Mouse (Mus musculus) cerebellum, adult 11-12 months (tissue): Measurements from ENCODE around the gene Magi1.

Experiments used
- DNase-seq: peaks from one replicate; pipeline ENCODE4 v3.0.0; 2022

Magi1 gene

DNA sequence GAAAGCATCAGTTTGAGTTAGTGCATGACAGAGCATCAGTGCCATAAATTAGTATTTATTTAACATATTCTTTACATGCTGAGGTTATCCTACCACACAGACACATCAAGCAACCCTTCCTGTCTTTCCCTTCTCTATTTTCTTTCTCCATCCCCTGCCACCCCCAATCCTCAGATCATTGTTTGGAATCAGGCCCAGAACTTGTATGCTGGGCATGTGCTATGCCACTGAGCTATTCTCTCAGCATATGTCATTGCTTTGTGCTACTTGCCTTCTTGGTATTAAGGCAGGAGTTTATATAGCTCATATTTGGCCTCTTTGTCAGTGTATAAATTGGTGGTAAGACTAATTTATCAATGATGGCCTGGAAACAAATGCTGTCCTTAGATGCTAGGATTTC is 494.0 kb downstream of the Magi1 start:
- DNase-seq = no peak

DNA sequence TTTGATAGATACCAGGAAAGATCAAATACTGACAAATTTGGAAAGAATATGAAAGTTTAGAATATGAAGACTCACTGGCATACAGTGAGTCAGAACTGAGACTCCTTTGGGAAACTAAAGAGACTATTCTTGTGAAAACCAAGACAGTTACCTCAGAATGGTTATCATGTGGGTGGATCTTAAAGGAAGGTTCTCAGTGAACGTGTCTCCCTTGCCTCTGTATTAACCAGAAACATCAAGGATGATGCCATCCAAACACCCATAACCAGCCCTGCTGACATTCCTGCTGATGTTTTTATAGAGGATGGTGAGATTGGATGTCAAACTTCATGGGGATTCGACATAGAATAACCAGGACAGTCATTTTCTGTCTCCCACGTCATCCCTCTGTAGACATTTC is 496.7 kb downstream of the Magi1 start:
- DNase-seq = no peak

DNA sequence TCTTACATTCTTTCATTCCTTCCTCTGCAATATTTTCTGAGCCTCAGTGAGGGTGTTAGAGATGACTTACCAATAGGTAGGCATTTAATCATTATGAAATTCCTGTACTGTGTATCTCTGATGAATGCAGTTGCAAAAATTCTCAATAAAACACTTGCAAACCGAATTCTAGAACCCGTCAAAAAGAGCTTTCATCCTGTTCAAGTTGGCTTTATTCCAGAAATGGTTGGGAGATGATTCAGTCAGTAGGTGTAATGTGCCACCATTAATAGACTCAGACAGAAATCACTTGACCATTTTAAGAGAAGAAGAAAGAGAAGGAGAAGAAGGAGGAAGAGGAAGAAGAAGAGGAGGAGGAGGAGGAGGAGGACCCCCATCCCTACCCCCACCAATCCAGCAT is 497.5 kb downstream of the Magi1 start:
- no peak for DNase-seq

DNA sequence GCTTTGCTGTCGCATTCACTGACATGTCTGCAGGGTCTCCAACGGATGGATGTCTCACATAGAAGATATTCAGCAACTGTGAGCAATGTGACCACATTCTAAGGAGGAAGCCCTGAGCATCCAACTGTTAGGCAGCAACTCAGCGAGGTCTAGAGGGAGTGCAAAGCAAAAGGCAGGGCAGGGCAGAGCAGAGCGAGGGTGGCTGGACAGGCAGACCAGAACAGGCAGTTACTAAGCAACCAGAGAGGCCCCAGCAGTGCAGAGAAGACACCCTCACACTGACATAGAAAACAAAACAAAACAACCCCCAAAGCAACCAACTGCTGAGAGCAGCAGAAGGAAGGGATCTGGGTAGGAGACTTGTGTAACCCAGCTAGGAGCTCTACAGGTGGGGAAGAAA is 512.6 kb downstream of the Magi1 start:
- DNase-seq = no peak

DNA sequence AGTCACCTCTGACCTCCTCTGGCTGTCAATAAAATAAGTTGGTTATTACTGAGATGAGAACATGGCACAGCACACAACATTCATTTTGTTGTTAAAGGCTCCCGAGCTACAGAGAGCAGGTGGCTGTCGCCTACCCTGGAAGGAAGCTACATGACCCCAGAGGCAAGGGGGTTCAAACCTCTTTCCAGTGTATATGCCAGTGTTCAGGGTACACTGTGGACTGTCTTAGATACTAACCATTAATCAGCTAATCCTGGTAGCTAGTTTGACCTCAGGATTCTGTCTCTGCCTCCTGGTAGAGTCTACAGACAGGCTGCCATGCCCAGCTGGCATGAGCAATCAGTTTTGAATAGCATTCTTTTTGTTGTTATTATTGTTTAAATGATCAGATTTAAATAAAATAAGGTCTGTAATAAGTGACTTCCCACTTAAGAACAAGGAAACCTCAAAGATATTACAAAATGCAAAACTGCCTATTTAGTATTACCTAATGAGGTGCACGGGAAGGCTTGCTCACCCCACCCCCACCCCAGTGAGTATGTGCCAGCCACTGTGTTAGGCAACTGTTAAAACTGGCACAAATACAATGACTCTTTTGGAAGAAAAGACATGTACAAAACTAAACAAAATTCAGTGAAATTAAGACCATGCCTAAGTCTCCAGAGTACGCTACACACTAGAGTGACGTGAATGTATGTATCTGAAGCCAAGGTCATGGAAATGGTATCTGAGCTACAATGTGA is 513.3 kb downstream of the Magi1 start:
- DNase-seq = no peak

DNA sequence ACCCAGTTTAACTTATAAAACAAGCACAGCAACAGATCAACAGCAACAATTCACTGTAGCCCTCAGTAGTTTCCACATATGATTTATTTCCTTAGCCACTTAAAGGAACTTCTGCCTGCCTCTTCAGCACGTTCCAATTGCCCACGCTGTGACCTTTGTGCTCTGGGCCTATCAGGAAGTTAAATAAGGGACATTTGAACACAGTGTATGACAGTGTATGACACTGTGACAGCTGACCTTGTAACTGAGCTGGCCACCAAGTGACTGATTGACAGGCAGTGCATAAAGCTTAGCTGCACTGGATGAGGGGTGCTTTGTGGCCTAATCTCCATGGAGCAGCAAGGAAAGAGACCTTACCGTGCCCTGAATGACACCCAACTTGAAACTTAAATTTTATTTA is 525.6 kb downstream of the Magi1 start:
- no peak for DNase-seq

DNA sequence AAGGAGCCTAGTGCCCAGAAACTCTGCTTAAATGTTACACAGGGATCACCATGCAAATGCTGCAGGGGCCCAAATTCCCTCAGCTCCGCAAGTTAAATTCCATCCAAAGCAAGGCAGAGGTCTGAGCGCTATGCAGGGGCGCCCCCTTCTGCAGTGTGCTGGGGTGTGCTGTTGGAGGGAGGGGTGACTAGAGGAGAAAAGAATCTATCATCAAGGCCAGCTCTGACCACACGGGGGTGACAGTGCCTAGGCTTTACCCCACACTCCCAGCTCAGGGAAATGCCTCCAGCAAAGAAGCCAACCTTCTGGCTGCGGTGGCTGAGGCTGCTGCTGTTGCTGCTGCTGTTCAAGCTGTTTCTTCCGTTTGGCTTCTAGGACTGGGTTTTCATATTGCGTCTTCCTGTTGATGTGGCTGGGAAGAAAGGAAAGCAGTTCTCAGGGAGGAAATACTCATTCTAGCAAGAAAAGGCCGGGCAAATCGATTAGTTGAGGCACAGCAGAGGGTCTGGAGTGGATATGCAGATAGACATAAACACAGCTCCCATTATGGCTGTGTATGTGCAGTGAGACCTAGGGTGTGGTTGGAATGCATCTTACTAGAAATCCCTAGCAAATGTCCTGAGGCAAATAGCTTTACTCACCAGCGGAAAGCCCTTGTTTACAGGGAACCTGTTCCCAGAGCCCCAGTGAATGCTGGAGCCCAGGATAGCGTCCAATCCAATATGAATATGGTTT is 526.2 kb downstream of the Magi1 start:
- DNase-seq = peak; percentile 67

DNA sequence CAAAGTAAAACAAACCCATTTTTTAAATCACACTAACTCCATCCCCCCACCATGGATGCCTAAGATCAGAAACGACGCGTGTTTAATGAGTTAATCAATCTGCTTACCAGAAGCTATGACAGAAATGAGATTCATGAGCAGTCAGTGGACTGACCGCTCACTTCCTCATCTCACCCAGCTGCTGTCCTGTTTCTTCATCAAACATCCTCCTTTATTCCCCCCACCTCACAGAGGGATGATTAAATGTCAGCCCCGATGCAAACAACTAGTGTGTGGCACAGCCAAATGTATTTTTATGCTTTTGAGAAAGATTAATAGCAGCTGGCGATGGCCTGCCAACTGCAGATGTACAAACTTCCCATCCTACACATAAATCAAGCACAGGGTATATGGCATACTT is 540.6 kb downstream of the Magi1 start:
- DNase-seq = no peak

DNA sequence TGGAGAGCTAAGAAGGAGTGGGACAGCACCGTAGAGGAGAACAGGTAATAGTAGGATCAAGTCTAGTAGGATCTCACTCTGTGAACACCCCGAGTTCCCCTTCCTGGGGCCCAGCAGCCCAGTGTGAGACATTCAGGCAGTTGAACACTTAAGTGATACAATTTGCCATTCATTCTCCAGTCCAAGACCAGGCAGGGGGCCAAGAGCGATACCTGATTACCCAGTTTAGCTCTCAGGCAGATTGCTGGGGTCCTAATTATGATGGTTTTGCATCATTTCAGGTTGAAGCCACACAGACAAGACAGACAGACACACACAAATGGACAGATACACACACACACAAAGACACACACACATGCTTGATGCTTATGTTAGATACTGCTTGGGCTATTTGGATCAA is 543.9 kb downstream of the Magi1 start:
- DNase-seq = no peak

DNA sequence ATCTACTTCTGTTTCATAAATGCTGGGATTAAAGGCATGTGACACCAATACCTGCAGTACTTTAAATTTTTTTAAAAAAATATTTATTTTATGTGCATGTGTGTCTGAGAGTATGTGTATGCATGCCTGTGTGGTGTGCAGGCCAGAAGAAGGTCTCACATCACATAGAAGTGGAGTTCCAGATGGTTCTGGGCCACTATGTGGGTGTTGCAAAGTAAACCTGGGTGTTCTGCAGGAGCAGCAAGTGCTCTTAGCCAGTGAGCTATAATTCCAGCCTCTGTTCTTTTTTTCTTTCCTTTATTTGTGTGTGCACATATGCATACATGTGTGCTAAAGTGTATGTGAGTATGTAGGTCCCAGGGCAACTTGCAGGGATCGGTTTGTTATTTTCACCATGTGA is 546.6 kb downstream of the Magi1 start:
- DNase-seq = no peak

DNA sequence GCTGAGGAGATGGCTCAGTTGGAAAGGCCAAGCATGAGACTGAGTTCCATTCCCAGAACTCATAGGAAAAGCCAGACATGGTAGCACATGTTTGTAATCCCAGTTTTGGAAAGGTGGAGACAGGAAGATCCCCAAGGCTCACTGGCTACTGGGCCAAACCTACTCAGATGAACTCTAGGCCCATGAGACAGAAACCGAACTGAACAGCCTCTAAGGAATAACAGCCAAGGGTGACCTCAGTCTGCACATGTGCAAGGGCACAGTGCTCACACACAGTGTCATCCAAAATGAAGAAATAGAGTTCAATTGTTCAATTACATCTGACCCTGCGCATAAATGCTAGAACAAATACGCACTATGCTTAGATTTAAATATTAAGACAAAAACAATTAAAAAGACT is 547.6 kb downstream of the Magi1 start:
- no peak for DNase-seq

DNA sequence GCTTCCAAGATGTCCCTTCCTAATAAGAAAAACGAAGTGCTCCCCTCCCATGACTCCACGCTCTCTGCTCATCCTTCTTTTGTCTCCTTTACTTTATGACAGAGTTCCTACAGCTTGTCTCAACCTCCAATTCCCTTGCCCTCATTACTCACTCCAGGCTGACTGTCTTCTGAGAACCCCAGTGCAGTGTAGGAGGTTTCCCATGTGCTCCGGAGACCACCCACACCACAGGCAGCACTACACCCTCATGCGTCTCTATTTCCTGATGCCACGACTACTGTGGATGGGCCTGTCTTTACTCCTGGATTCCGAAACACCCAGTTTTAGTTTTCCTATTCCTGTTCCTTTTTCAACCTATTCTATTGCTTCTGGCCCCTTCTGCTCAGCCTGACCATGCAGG is 549.9 kb downstream of the Magi1 start:
- DNase-seq = no peak

DNA sequence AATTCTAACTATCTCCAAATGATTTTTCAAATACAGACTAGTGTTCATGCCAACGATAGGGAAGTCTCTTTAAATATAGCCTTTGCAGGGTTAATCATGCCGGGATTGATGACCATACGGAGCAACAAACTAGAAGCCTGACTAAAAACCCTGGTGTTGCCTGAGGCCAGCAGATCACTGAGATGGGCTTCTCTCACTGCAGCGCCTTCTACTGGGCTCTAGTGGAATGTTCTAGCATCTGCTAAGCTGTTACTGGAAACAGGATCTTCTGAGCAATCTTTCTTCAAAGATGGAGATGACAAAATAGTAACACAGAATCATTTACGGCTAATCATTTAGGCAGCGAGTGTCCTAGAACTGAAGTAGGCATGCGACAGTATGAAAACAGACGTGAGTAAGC is 554.0 kb downstream of the Magi1 start:
- DNase-seq = no peak

DNA sequence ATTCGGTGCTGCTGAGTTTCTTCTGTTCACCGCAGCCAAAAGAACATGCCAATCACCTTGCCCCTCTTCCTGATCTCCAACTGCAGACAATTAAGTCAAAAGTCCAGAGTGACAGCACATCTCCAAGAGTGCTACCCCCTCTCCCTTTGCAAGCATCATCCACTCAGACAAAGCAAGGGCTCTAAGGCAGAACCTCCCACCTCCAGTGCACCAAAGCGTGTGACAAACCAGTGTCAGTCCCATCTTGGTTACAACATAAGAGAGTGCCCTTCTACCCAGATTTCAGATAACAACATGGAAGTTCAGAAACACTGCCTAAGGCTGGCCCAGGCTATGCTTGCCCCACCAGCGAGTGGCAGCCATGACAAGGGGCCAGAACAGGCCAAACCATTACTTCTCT is 554.9 kb downstream of the Magi1 start:
- no peak for DNase-seq

DNA sequence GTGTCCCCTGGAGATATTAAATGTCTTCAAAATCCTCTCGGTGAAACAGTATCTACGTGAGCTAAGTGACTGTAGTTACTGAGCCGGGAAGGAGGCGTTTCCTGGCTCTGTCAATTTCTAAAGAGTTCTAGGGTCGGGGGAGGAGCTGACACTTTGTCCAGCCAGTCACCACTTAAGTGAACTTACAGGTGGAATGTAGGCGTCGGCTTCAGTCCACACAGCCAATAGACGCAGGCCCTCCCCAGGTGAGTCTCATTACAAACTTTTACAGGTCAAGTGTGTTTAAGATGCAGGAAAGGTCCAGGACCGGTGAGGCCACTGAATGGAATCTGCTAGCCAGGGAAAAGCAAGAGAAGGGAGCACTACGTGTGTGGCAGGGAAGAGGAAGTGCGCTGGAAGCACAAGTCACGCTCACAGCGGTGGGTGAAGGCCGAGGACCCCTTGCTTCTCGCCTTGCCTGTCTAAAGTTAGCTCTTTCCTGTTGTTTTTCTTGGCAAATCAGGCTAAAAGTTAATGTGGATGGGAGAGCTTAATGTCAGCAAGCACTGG is 556.0 kb downstream of the Magi1 start:
- DNase-seq = no peak

DNA sequence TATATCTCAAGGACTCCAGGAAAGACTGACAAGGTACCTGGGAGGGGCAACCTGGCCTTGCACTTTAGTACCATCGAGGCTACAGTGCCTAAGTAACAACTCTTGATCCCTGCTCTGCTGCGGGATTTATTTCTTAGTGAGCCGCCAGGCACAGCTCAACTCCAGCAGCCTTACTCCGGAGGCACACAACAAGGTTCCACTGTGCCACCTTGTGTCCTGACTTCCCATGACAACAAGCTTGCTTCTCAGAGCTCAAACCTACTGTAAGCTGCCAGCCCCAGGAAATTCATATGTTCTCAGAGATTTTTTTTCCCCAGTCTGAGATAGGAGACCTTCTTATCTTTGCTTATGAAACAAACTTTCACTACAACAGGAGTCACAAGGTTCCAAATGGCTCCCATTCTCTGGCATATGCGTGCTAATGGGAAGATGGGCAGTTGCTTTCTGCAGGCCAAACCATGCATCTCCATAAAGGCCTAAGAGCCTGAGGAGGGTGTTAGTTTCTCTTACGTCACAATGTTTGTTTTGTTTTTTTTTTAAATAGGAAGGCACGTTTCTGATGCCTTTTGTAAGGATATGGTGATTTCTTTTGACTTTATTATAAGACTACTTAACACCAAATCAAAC is 556.8 kb downstream of the Magi1 start:
- DNase-seq = no peak

DNA sequence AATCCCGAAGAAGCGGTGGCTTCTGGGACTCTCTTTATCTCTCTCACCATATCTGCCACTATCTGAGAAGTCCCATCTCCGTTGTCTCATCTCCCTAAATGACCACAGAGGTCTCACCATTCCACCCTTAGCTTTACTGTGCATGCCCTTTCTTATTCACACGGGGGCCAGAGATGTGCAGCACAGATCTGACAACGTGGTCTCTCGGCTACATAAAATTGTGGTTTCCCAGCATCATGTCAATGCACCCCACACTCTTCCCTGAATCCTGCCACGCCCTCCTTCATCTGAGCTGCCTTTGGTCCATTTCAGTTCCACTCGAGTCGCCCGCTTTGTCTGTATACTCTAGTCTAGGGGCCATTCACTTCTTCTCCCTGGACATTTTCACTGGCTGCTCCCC is 557.6 kb downstream of the Magi1 start:
- DNase-seq = no peak

DNA sequence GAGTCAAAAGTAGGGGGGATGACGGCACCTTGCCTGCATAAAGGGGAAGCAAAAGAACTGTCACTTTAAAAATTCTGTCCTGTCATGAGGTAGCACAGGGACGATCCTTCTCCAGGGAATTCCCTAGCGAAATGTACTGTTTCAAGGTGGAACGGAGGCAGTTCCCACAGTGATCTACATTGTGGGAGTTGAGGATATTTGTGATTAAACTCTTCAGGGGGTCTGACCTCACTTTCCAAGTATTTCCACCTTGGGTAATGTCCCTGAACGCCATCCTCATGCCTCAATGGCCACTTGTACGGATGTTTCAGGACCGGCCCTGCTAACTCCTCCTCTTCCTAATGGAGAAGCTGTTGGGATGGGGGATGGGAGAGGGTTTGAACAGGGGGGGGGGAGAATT is 559.0 kb downstream of the Magi1 start:
- DNase-seq = no peak

DNA sequence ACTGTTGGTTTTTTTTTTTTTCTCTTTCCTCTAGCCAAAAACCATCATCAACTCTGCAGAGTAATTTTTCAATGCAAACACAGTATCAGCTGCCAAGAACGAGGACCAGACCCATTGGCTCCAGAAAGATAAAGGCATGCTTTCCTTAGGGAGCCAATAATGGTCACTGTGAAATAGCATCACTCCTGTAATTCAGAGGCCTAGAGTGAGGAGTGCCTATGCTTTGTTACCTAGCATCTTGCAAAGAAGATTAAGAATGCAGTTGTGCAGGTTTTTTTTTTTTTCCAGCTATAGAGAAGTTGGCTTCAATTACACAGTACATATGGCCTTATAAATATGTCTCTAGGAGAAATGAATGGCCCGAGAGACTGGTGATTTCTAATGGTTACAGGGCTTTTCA is 560.5 kb downstream of the Magi1 start:
- no peak for DNase-seq

DNA sequence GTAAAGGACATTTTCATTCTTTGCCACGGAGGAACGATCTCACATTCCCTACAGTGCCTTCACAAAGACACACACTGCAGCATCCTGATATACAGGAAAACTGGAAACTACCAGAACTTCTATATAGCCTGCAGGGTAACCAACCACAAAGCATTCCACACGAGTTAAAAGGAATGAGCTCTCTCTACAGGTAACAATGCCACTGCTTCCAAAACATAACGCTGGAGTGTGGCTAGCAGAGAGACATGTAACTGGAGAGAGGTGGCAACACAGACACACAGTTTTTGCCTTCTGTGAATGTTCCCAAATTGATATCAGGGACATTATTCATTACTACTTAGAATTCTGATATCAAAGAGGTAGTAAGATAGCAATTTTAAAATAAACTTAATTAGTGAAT is 564.2 kb downstream of the Magi1 start:
- DNase-seq = no peak

DNA sequence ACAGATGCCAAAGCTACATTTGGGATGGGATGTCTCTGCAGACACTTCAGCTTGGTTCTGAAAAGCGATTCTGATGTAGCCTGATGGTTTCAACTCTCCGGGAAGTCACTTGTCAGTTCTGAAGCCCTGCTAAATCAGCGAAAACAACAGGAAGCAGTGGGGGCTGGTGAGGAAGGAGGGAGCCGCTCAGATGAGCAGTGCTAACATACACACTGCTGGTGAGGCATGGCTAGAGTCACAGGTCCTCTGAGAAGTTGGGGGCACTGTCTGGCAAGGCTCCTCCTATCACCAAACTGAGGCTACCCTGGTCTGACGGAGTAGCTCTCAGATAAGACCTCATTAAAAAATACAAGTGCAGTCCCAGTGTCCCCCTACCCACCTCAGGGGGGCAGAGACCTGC is 565.3 kb downstream of the Magi1 start:
- DNase-seq = no peak

DNA sequence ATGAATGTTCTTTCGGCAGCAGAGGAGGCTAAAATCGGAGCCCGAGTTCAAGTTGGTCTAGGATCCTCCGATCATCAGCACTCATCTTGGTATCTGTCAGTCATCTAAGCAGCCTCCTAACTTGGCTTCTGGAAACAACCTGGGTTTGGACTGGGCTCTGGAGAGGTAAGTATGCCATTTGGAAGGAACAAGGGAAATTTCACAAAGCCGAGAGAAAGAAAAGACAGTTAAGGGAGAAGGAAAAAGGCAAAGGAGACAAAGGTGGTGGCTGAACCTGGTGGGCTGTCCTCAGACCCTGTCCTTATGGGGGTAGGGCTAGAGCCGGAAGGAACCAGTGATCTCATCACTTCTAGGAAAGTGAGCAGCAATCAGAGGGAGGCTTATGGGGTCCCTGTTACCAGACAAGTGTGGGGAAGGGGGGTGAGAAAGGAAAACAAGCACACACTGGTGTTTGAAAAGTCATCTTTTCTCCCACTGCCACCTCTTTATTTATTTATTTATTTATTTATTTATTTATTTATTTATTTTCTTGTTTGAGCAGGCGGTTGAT is 565.8 kb downstream of the Magi1 start:
- no peak for DNase-seq

DNA sequence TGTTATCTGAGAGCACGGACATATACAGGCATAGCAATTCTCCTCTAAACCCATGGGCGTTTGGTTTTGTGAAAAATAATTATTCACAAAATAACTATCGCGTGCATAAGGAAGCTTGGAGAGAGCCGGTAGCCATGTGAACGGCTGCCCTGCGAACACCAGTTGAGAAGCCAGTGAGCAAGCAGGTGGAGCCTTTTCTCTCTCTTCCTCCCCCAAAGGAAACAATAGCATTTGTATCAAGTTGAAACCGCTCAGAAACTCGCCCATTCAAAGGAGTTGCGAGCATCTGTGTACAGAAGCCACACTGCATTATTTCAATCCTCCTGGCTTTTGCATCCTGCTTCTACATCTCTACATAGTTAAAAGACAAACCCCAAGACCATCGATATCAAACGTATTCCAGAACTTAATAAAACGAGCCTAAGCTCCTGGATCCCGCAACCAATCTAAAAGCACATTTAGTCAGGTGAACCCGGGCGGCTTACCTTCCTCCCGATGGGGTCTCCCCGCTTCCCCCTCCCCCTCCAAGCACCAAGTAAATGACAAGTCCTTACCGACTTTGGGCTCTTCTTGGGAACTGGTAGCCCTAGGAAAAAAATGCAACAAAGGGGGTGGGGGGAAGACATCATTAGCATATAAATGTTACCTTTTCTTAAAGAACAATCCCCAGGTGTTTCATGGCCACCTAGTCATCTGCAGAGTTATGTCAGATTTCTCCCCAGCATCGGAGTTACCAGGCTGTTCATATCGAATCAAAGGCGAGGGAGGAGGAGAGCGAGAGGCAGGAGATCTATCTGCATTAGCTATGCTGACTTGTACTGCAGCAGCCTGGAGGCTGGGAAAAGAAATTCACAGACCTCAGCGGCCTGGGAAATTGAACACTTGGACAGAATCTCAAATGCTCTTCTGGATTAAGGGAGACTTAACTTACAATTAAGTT is 566.8 kb downstream of the Magi1 start:
- DNase-seq = no peak
